Mouse (Mus musculus) lung, embryonic 15.5 days (tissue): Measurements from ENCODE around the gene Pnpla8. TPM values are rescaled to one million over a fixed set of nuclear protein-coding genes. Genes with fewer than 3 reads are reported as not detected.
A peak's percentile ranks its signal among the peaks of the same experiment; 100 is the strongest.
"Not testable (repeated sequence)": the region's sequence is repeated elsewhere in the genome, so short reads cannot be mapped to it uniquely, and the experiment has no call there.

Experiments used
- ATAC-seq: fragments of 200-750 bp; cut with Nextera tagmentation; 2 replicates; pipeline ENCODE4 v1.8.0; 2017; ENCODE audit warnings: moderate number of reproducible peaks, borderline replicate concordance; ENCODE audit not compliant: low FRiP score, low TSS enrichment; ENCODE audit errors: extremely low read depth
- H3K27ac ChIP-seq: fragments of 300-500 bp; sonication (generic); 2 replicates; pipeline ENCODE4 v1.5.1; 2015; ENCODE audit warnings: moderate library complexity, mild to moderate bottlenecking, inconsistent platforms
- H3K27me3 ChIP-seq: fragments of 300-500 bp; sonication (generic); 2 replicates; pipeline ENCODE4 v1.6.1; 2015; ENCODE audit warnings: inconsistent platforms
- H3K36me3 ChIP-seq: fragments of 300-500 bp; sonication (generic); 2 replicates; pipeline ENCODE4 v1.6.1; 2015; ENCODE audit warnings: inconsistent platforms
- H3K4me1 ChIP-seq: fragments of 300-500 bp; sonication (generic); 2 replicates; pipeline ENCODE4 v1.6.1; 2015; ENCODE audit warnings: inconsistent platforms
- H3K4me2 ChIP-seq: fragments of 300-500 bp; sonication (generic); 2 replicates; pipeline ENCODE4 v1.6.1; 2015; ENCODE audit warnings: inconsistent platforms, mild to moderate bottlenecking, moderate library complexity
- H3K4me3 ChIP-seq: fragments of 300-500 bp; sonication (generic); 2 replicates; pipeline ENCODE4 v1.5.1; 2015; ENCODE audit warnings: mild to moderate bottlenecking, inconsistent platforms
- H3K9ac ChIP-seq: fragments of 300-500 bp; sonication (generic); 2 replicates; pipeline ENCODE4 v1.6.1; 2015; ENCODE audit warnings: inconsistent platforms
- H3K9me3 ChIP-seq: fragments of 300-500 bp; sonication (generic); 2 replicates; pipeline ENCODE4 v1.6.1; 2016; ENCODE audit warnings: inconsistent platforms
- WGBS: fragments of 180-500 bp; shearing (Covaris S2); methylation state at CpG from one replicate; pipeline ENCODE4 v1.1.7; 2015; 5-methylcytosine and 5-hydroxymethylcytosine counted together
- polyA plus RNA-seq: library from polyadenylated mRNA; unstranded; fragments of >200 nt; fragmentation: Nextera tagmentation; extraction: Ambion mirVana; gene quantifications from 2 replicates; pipeline ENCODE4 v1.2.1, GENCODE M21; 2015

Gene Pnpla8
- polyA plus RNA-seq = 65.2 TPM in 2 replicates

GRCm38 (mm10) chr12:44221070-44221469 lies at the start of gene Pnpla8:
Pnpla8 (plus strand) TSS chr12:44221370.
- not testable (repeated sequence) for H3K27me3 ChIP-seq, ATAC-seq, H3K9me3 ChIP-seq, H3K4me1 ChIP-seq, H3K27ac ChIP-seq, H3K36me3 ChIP-seq
- 100% methylated on average over 2 of the region's 2 CpGs for WGBS
- H3K4me2 ChIP-seq = peak within 1 kb of the TSS; percentile 73
- peak within 1 kb of the TSS; percentile 70 for H3K4me3 ChIP-seq
- peak within 1 kb of the TSS; percentile 54 for H3K9ac ChIP-seq

GRCm38 (mm10) chr12:44176331-44177037 lies 44.7 kb upstream of the Pnpla8 start:
- no peak overlapping the region for H3K9ac ChIP-seq
- peak overlapping the region; percentile 29; the same call in 1 of the 2 replicates for H3K4me2 ChIP-seq
- H3K27ac ChIP-seq = no peak overlapping the region
- H3K27me3 ChIP-seq = no peaks in the 10 kb centered on the region
- H3K4me3 ChIP-seq = no peak overlapping the region
- no peaks in the 10 kb centered on the region for H3K9me3 ChIP-seq
- peaks cover 8% of the 10 kb centered on the region; the same call in 1 of the 2 replicates for H3K4me1 ChIP-seq
- ATAC-seq = 0 out of 2 replicates have a peak, but pooled peaks have one; percentile 31
- no peaks in the 10 kb centered on the region for H3K36me3 ChIP-seq
- 11% methylated on average over 10 of the region's 10 CpGs for WGBS

- no peak for ATAC-seq
- no peak overlapping the region for H3K4me3 ChIP-seq
- no peaks in the 10 kb centered on the region for H3K27me3 ChIP-seq
- H3K9ac ChIP-seq = no peak overlapping the region
- H3K4me2 ChIP-seq = no peak overlapping the region
- H3K4me1 ChIP-seq = peaks cover 8% of the 10 kb centered on the region; the same call in 1 of the 2 replicates
- H3K27ac ChIP-seq = no peak overlapping the region
- no peaks in the 10 kb centered on the region for H3K36me3 ChIP-seq
- no peaks in the 10 kb centered on the region for H3K9me3 ChIP-seq
- WGBS = 71% methylated on average over 2 of the region's 2 CpGs
Observed at GRCm38 (mm10) chr12:44177038-44177355, 44.2 kb upstream of the Pnpla8 start.

- Histone ChIP-seq H3K27ac (no peak overlapping the region), H3K36me3 (no peaks in the 10 kb centered on the region), H3K9ac (no peak overlapping the region), H3K4me3 (no peak overlapping the region), H3K4me2 (no peak overlapping the region; the same call in 1 of the 2 replicates), H3K4me1 (peaks cover 2% of the 10 kb centered on the region; the same call in 1 of the 2 replicates), H3K27me3 (no peaks in the 10 kb centered on the region), H3K9me3 (no peaks in the 10 kb centered on the region)
- WGBS = 41% methylated on average over 9 of the region's 9 CpGs
- ATAC-seq = peak; percentile 72
Observed at GRCm38 (mm10) chr12:44181081-44181982, 39.8 kb upstream of the Pnpla8 start.

GRCm38 (mm10) chr12:44197873-44198525 lies 23.2 kb upstream of the Pnpla8 start:
- no peak overlapping the region for H3K27ac ChIP-seq
- WGBS = 36% methylated on average over 4 of the region's 4 CpGs
- H3K4me3 ChIP-seq = no peak overlapping the region
- no peaks in the 10 kb centered on the region for H3K36me3 ChIP-seq
- no peak overlapping the region for H3K9ac ChIP-seq
- H3K27me3 ChIP-seq = no peaks in the 10 kb centered on the region
- no peak overlapping the region for H3K4me2 ChIP-seq
- ATAC-seq = no peak
- H3K9me3 ChIP-seq = no peaks in the 10 kb centered on the region
- no peaks in the 10 kb centered on the region for H3K4me1 ChIP-seq

GRCm38 (mm10) chr12:44209141-44209823 lies 11.9 kb upstream of the Pnpla8 start:
- H3K9ac ChIP-seq = peak overlapping the region; percentile 93
- H3K4me2 ChIP-seq = peak overlapping the region; percentile 67
- H3K9me3 ChIP-seq = no peaks in the 10 kb centered on the region
- no peak for ATAC-seq
- peaks cover 5% of the 10 kb centered on the region; the same call in 1 of the 2 replicates for H3K4me1 ChIP-seq
- peak overlapping the region; percentile 98 for H3K4me3 ChIP-seq
- under 1% methylated on average over 37 of the region's 37 CpGs for WGBS
- peak overlapping the region; percentile 76 for H3K27ac ChIP-seq
- H3K36me3 ChIP-seq = peaks cover 4% of the 10 kb centered on the region; the same call in 1 of the 2 replicates
- H3K27me3 ChIP-seq = no peaks in the 10 kb centered on the region

- peak; percentile 100 for ATAC-seq
Observed at GRCm38 (mm10) chr12:44209824-44210752, 11.1 kb upstream of the Pnpla8 start, which contains the start of gene Dnajb9. Dnajb9 (minus strand) TSS chr12:44210326.

GRCm38 (mm10) chr12:44211555-44211954 lies 9.6 kb upstream of the Pnpla8 start:
- Histone ChIP-seq H3K9ac (no peak overlapping the region), H3K36me3 (no peaks in the 10 kb centered on the region), H3K4me3 (no peak overlapping the region), H3K9me3 (no peaks in the 10 kb centered on the region), H3K4me2 (no peak overlapping the region), H3K4me1 (peaks cover 5% of the 10 kb centered on the region; the same call in 1 of the 2 replicates), H3K27me3 (no peaks in the 10 kb centered on the region), H3K27ac (no peak overlapping the region)
- no peak for ATAC-seq
- WGBS = 91% methylated on average over 3 of the region's 3 CpGs

More at GRCm38 (mm10) chr12:44209824-44210752, 11.1 kb upstream of the Pnpla8 start, which contains the start of gene Dnajb9:
- peak within 1 kb of the TSS; percentile 93 for H3K9ac ChIP-seq
- peaks cover 4% of the 10 kb centered on the region; the same call in 1 of the 2 replicates for H3K36me3 ChIP-seq
- peak within 1 kb of the TSS; percentile 67 for H3K4me2 ChIP-seq
- H3K4me3 ChIP-seq = peak within 1 kb of the TSS; percentile 98
- H3K9me3 ChIP-seq = no peaks in the 10 kb centered on the region
- under 1% methylated on average over 77 of the region's 77 CpGs for WGBS
- peak within 1 kb of the TSS; percentile 76 for H3K27ac ChIP-seq
- H3K4me1 ChIP-seq = peaks cover 5% of the 10 kb centered on the region; the same call in 1 of the 2 replicates
- H3K27me3 ChIP-seq = no peaks in the 10 kb centered on the region

GRCm38 (mm10) chr12:44221651-44222356 lies 634 bp downstream of the Pnpla8 start:
- Histone ChIP-seq H3K36me3 (no peaks in the 10 kb centered on the region), H3K9ac (peak overlapping the region; percentile 54), H3K4me2 (peak overlapping the region; percentile 73), H3K4me3 (peak overlapping the region; percentile 70), H3K27me3 (no peaks in the 10 kb centered on the region), H3K9me3 (no peaks in the 10 kb centered on the region), H3K27ac (no peak overlapping the region), H3K4me1 (no peaks in the 10 kb centered on the region)
- 1% methylated on average over 76 of the region's 89 CpGs for WGBS
- ATAC-seq = peak; percentile 39; the same call in 1 of the 2 replicates

GRCm38 (mm10) chr12:44223044-44223443 lies 1.9 kb downstream of the Pnpla8 start:
- Histone ChIP-seq H3K4me3 (no peak overlapping the region), H3K4me2 (no peak overlapping the region), H3K36me3 (no peaks in the 10 kb centered on the region), H3K27me3 (no peaks in the 10 kb centered on the region), H3K27ac (no peak overlapping the region), H3K4me1 (no peaks in the 10 kb centered on the region), H3K9me3 (no peaks in the 10 kb centered on the region), H3K9ac (no peak overlapping the region)
- WGBS = 75% methylated on average over 3 of the region's 3 CpGs
- no peak for ATAC-seq
